Mouse (Mus musculus): ENCODE data around the gene Sorbs2. TPM values are rescaled to one million over a fixed set of nuclear protein-coding genes. Genes with fewer than 3 reads are reported as not detected.
A peak's percentile ranks its signal among the peaks of the same experiment; 100 is the strongest.

Gene Sorbs2
- polyA plus RNA-seq, 1 experiment from 2014 or later: 72.8 TPM

- no peak overlapping the region for H3K4me3 ChIP-seq (ENCODE audit: low read depth, low read length)
- no peaks in the 10 kb centered on the region for H3K27me3 ChIP-seq (replicated peaks; ENCODE audit: control insufficient read depth, insufficient read depth, low read length)
- no peak overlapping the region for H3K9ac ChIP-seq (ENCODE audit: low read length)
- WGBS: 75% methylated on average over 15 of the region's 15 CpGs
- H3K27ac ChIP-seq (ENCODE audit: low read depth, low read length): no peak overlapping the region
- H3K36me3 ChIP-seq (ENCODE audit: control insufficient read depth, insufficient read depth, low read length): no peaks in the 10 kb centered on the region
- no peak for DNase-seq (ENCODE audit: low spot score)
- no peak for ATAC-seq
- no peaks in the 10 kb centered on the region for H3K9me3 ChIP-seq (replicated peaks; ENCODE audit: control insufficient read depth, low read length)
- no peak overlapping the region for H3K4me2 ChIP-seq (ENCODE audit: low read length)
- no peaks in the 10 kb centered on the region for H3K4me1 ChIP-seq (ENCODE audit: control insufficient read depth, insufficient read depth, low read length)
These were observed 114.1 kb downstream of the Sorbs2 start for GRCm38 (mm10) chr8:45621576-45622178.

- no peak overlapping the region for H3K4me3 ChIP-seq (ENCODE audit: low read depth, low read length)
- 56% methylated on average over 5 of the region's 5 CpGs for WGBS
These were observed 118.8 kb downstream of the Sorbs2 start for GRCm38 (mm10) chr8:45626406-45626805.

GRCm38 (mm10) chr8:45627246-45628241, 120.0 kb downstream of the Sorbs2 start:
- peak overlapping the region; percentile 98 for H3K27ac ChIP-seq (ENCODE audit: low read depth, low read length)
- H3K27me3 ChIP-seq (replicated peaks; ENCODE audit: control insufficient read depth, insufficient read depth, low read length): no peaks in the 10 kb centered on the region
- peaks cover 13% of the 10 kb centered on the region for H3K4me1 ChIP-seq (ENCODE audit: control insufficient read depth, insufficient read depth, low read length)
- peak overlapping the region; percentile 89 for H3K9ac ChIP-seq (ENCODE audit: low read length)
- no peaks in the 10 kb centered on the region for H3K36me3 ChIP-seq (ENCODE audit: control insufficient read depth, insufficient read depth, low read length)
- DNase-seq (ENCODE audit: low spot score) (peak; percentile 96), ATAC-seq (peak; percentile 95)
- peak overlapping the region; percentile 68 for H3K4me2 ChIP-seq (ENCODE audit: low read length)
- peak overlapping the region; percentile 63 for H3K4me3 ChIP-seq (ENCODE audit: low read depth, low read length)
- WGBS: under 1% methylated on average over 28 of the region's 28 CpGs
- no peaks in the 10 kb centered on the region for H3K9me3 ChIP-seq (replicated peaks; ENCODE audit: control insufficient read depth, low read length)

More at GRCm38 (mm10) chr8:45626406-45626805, 118.8 kb downstream of the Sorbs2 start:
- DNase-seq (ENCODE audit: low spot score) (no peak), ATAC-seq (no peak)
- H3K4me2 ChIP-seq (ENCODE audit: low read length): no peak overlapping the region
- no peak overlapping the region for H3K9ac ChIP-seq (ENCODE audit: low read length)
- no peaks in the 10 kb centered on the region for H3K27me3 ChIP-seq (replicated peaks; ENCODE audit: control insufficient read depth, insufficient read depth, low read length)
- peaks cover 13% of the 10 kb centered on the region for H3K4me1 ChIP-seq (ENCODE audit: control insufficient read depth, insufficient read depth, low read length)
- H3K9me3 ChIP-seq (replicated peaks; ENCODE audit: control insufficient read depth, low read length): no peaks in the 10 kb centered on the region
- H3K36me3 ChIP-seq (ENCODE audit: control insufficient read depth, insufficient read depth, low read length): no peaks in the 10 kb centered on the region
- H3K27ac ChIP-seq (ENCODE audit: low read depth, low read length): no peak overlapping the region

- peak overlapping the region; percentile 68 for H3K4me2 ChIP-seq (ENCODE audit: low read length)
- WGBS: 6% methylated on average over 9 of the region's 9 CpGs
- H3K27me3 ChIP-seq (replicated peaks; ENCODE audit: control insufficient read depth, insufficient read depth, low read length): no peaks in the 10 kb centered on the region
- peaks cover 14% of the 10 kb centered on the region for H3K4me1 ChIP-seq (ENCODE audit: control insufficient read depth, insufficient read depth, low read length)
- H3K27ac ChIP-seq (ENCODE audit: low read depth, low read length): peak overlapping the region; percentile 98
- H3K36me3 ChIP-seq (ENCODE audit: control insufficient read depth, insufficient read depth, low read length): no peaks in the 10 kb centered on the region
- DNase-seq (ENCODE audit: low spot score) (peak; percentile 38), ATAC-seq (peak; percentile 7; the same call in 1 of the 2 replicates)
- peak overlapping the region; percentile 89 for H3K9ac ChIP-seq (ENCODE audit: low read length)
- peak overlapping the region; percentile 63 for H3K4me3 ChIP-seq (ENCODE audit: low read depth, low read length)
- H3K9me3 ChIP-seq (replicated peaks; ENCODE audit: control insufficient read depth, low read length): no peaks in the 10 kb centered on the region
These were observed 121.0 kb downstream of the Sorbs2 start for GRCm38 (mm10) chr8:45628421-45629065.

- Histone ChIP-seq H3K4me1 (ENCODE audit: control insufficient read depth, insufficient read depth, low read length) (peaks cover 15% of the 10 kb centered on the region), H3K9me3 (replicated peaks; ENCODE audit: control insufficient read depth, low read length) (no peaks in the 10 kb centered on the region), H3K27me3 (replicated peaks; ENCODE audit: control insufficient read depth, insufficient read depth, low read length) (no peaks in the 10 kb centered on the region), H3K27ac (ENCODE audit: low read depth, low read length) (peak overlapping the region; percentile 98; the same call in 1 of the 2 replicates), H3K36me3 (ENCODE audit: control insufficient read depth, insufficient read depth, low read length) (no peaks in the 10 kb centered on the region), H3K4me3 (ENCODE audit: low read depth, low read length) (peak overlapping the region; percentile 63), H3K4me2 (ENCODE audit: low read length) (peak overlapping the region; percentile 68), H3K9ac (ENCODE audit: low read length) (peak overlapping the region; percentile 89)
- no peak for ATAC-seq
- DNase-seq (ENCODE audit: low spot score): peak; percentile 35
- 37% methylated on average over 8 of the region's 8 CpGs for WGBS
These were observed 121.5 kb downstream of the Sorbs2 start for GRCm38 (mm10) chr8:45629066-45629430.

GRCm38 (mm10) chr8:45631023-45631422, 123.4 kb downstream of the Sorbs2 start:
- Histone ChIP-seq H3K4me2 (ENCODE audit: low read length) (no peak overlapping the region; the same call in 1 of the 2 replicates), H3K27ac (ENCODE audit: low read depth, low read length) (no peak overlapping the region), H3K9me3 (replicated peaks; ENCODE audit: control insufficient read depth, low read length) (no peaks in the 10 kb centered on the region), H3K9ac (ENCODE audit: low read length) (no peak overlapping the region), H3K4me1 (ENCODE audit: control insufficient read depth, insufficient read depth, low read length) (peaks cover 15% of the 10 kb centered on the region), H3K27me3 (replicated peaks; ENCODE audit: control insufficient read depth, insufficient read depth, low read length) (no peaks in the 10 kb centered on the region), H3K36me3 (ENCODE audit: control insufficient read depth, insufficient read depth, low read length) (no peaks in the 10 kb centered on the region), H3K4me3 (ENCODE audit: low read depth, low read length) (no peak overlapping the region)
- 81% methylated on average over 7 of the region's 8 CpGs for WGBS
- DNase-seq (ENCODE audit: low spot score) (no peak), ATAC-seq (no peak)

- 58% methylated on average over 6 of the region's 6 CpGs for WGBS
- ATAC-seq: no peak
- no peak overlapping the region for H3K27ac ChIP-seq (ENCODE audit: low read depth, low read length)
These were observed 127.6 kb downstream of the Sorbs2 start for GRCm38 (mm10) chr8:45635155-45635554.

GRCm38 (mm10) chr8:45637745-45638144, 130.2 kb downstream of the Sorbs2 start:
- Histone ChIP-seq H3K4me3 (ENCODE audit: low read depth, low read length) (no peak overlapping the region), H3K27me3 (replicated peaks; ENCODE audit: control insufficient read depth, insufficient read depth, low read length) (no peaks in the 10 kb centered on the region), H3K4me1 (ENCODE audit: control insufficient read depth, insufficient read depth, low read length) (peaks cover 6% of the 10 kb centered on the region; the same call in 1 of the 2 replicates), H3K9me3 (replicated peaks; ENCODE audit: control insufficient read depth, low read length) (no peaks in the 10 kb centered on the region), H3K27ac (ENCODE audit: low read depth, low read length) (no peak overlapping the region), H3K4me2 (ENCODE audit: low read length) (no peak overlapping the region), H3K9ac (ENCODE audit: low read length) (no peak overlapping the region), H3K36me3 (ENCODE audit: control insufficient read depth, insufficient read depth, low read length) (no peaks in the 10 kb centered on the region)
- DNase-seq (ENCODE audit: low spot score) (no peak), ATAC-seq (no peak)
- 96% methylated on average over 1 of the region's 1 CpGs for WGBS

More at GRCm38 (mm10) chr8:45635155-45635554, 127.6 kb downstream of the Sorbs2 start:
- no peaks in the 10 kb centered on the region for H3K27me3 ChIP-seq (replicated peaks; ENCODE audit: control insufficient read depth, insufficient read depth, low read length)
- no peaks in the 10 kb centered on the region for H3K36me3 ChIP-seq (ENCODE audit: control insufficient read depth, insufficient read depth, low read length)
- H3K9ac ChIP-seq (ENCODE audit: low read length): no peak overlapping the region
- no peak for DNase-seq (ENCODE audit: low spot score)
- H3K4me1 ChIP-seq (ENCODE audit: control insufficient read depth, insufficient read depth, low read length): peaks cover 11% of the 10 kb centered on the region
- H3K4me3 ChIP-seq (ENCODE audit: low read depth, low read length): no peak overlapping the region
- H3K9me3 ChIP-seq (replicated peaks; ENCODE audit: control insufficient read depth, low read length): no peaks in the 10 kb centered on the region
- no peak overlapping the region for H3K4me2 ChIP-seq (ENCODE audit: low read length)
